Mouse (Mus musculus) intestine, embryonic 15.5 days (tissue): ENCODE results near the gene Cltrn. TPM values are rescaled to one million over a fixed set of nuclear protein-coding genes. Genes with fewer than 3 reads are reported as not detected.

Experiments
- ATAC-seq: fragments of 200-750 bp; cut with Nextera tagmentation; 2 replicates; pipeline ENCODE4 v1.8.0; 2017; ENCODE audit warnings: moderate TSS enrichment, moderate library complexity
- H3K27ac ChIP-seq: fragments of 300-500 bp; sonication (generic); 2 replicates; pipeline ENCODE4 v1.5.1; 2015; ENCODE audit warnings: mild to moderate bottlenecking, inconsistent platforms
- H3K27me3 ChIP-seq: fragments of 300-500 bp; sonication (generic); replicated peaks from 2 replicates; pipeline ENCODE4 v1.6.1; 2015; ENCODE audit warnings: inconsistent platforms
- H3K36me3 ChIP-seq: fragments of 300-500 bp; sonication (generic); 2 replicates; pipeline ENCODE4 v1.6.1; 2015; ENCODE audit warnings: inconsistent platforms
- H3K4me1 ChIP-seq: fragments of 300-500 bp; sonication (generic); replicated peaks from 2 replicates; pipeline ENCODE4 v1.6.1; 2015; ENCODE audit warnings: inconsistent platforms
- H3K4me2 ChIP-seq: fragments of 300-500 bp; sonication (generic); replicated peaks from 2 replicates; pipeline ENCODE4 v1.6.1; 2015; ENCODE audit warnings: mild to moderate bottlenecking, inconsistent platforms
- H3K4me3 ChIP-seq: fragments of 300-500 bp; sonication (generic); replicated peaks from 2 replicates; pipeline ENCODE4 v1.5.1; 2015; ENCODE audit warnings: inconsistent platforms
- H3K9ac ChIP-seq: fragments of 300-500 bp; sonication (generic); 2 replicates; pipeline ENCODE4 v1.6.1; 2015; ENCODE audit warnings: inconsistent platforms
- H3K9me3 ChIP-seq: fragments of 300-500 bp; sonication (generic); 2 replicates; pipeline ENCODE4 v1.6.1; 2016; ENCODE audit warnings: inconsistent platforms
- WGBS: fragments of 180-500 bp; shearing (Covaris S2); methylation state at CpG from one replicate; pipeline ENCODE4 v1.1.7; 2015; 5-methylcytosine and 5-hydroxymethylcytosine counted together
- polyA plus RNA-seq: library from polyadenylated mRNA; unstranded; fragments of >200 nt; fragmentation: Nextera tagmentation; extraction: Ambion mirVana; gene quantifications from 2 replicates; pipeline ENCODE4 v1.2.1, GENCODE M21; 2015

The Cltrn gene
- polyA plus RNA-seq, 1 experiment from 2014 or later = 10.7 TPM

- no peak overlapping the region for H3K4me2 ChIP-seq
- no peaks in the 10 kb centered on the region for H3K36me3 ChIP-seq
- no peak overlapping the region for H3K27ac ChIP-seq
- ATAC-seq = peak; percentile 79
- no peaks in the 10 kb centered on the region for H3K27me3 ChIP-seq
- no peaks in the 10 kb centered on the region for H3K9me3 ChIP-seq
- no peak overlapping the region for H3K9ac ChIP-seq
- H3K4me3 ChIP-seq = no peak overlapping the region
- WGBS = 82% methylated on average over 6 of the region's 6 CpGs
- no peaks in the 10 kb centered on the region for H3K4me1 ChIP-seq
Observed at GRCm38 (mm10) chrX:164145463-164146250, 57.0 kb downstream of the Cltrn start.

GRCm38 (mm10) chrX:164152703-164153102 lies 64.1 kb downstream of the Cltrn start:
- no peak overlapping the region for H3K4me3 ChIP-seq
- no peak for ATAC-seq
- 61% methylated on average over 2 of the region's 2 CpGs for WGBS
- no peaks in the 10 kb centered on the region for H3K36me3 ChIP-seq
- H3K9ac ChIP-seq = no peak overlapping the region
- no peaks in the 10 kb centered on the region for H3K4me1 ChIP-seq
- H3K27ac ChIP-seq = no peak overlapping the region
- H3K27me3 ChIP-seq = no peaks in the 10 kb centered on the region
- no peak overlapping the region for H3K4me2 ChIP-seq
- H3K9me3 ChIP-seq = no peaks in the 10 kb centered on the region

GRCm38 (mm10) chrX:164153606-164154005 lies 65.0 kb downstream of the Cltrn start:
- Histone ChIP-seq H3K9ac (no peak overlapping the region), H3K4me3 (no peak overlapping the region), H3K27ac (no peak overlapping the region), H3K9me3 (no peaks in the 10 kb centered on the region), H3K36me3 (no peaks in the 10 kb centered on the region), H3K4me1 (no peaks in the 10 kb centered on the region), H3K27me3 (no peaks in the 10 kb centered on the region), H3K4me2 (no peak overlapping the region)
- no peak for ATAC-seq

GRCm38 (mm10) chrX:164154594-164154993 lies 66.0 kb downstream of the Cltrn start:
- Histone ChIP-seq H3K27ac (no peak overlapping the region), H3K36me3 (no peaks in the 10 kb centered on the region), H3K9ac (no peak overlapping the region), H3K4me3 (no peak overlapping the region), H3K4me2 (no peak overlapping the region), H3K9me3 (no peaks in the 10 kb centered on the region), H3K27me3 (no peaks in the 10 kb centered on the region), H3K4me1 (no peaks in the 10 kb centered on the region)
- 73% methylated on average over 5 of the region's 5 CpGs for WGBS
- ATAC-seq = peak; percentile 71

GRCm38 (mm10) chrX:164164681-164165080 lies 76.1 kb downstream of the Cltrn start:
- ATAC-seq = no peak
- Histone ChIP-seq H3K4me3 (no peak overlapping the region), H3K36me3 (no peaks in the 10 kb centered on the region), H3K27ac (no peak overlapping the region), H3K9me3 (no peaks in the 10 kb centered on the region), H3K4me2 (no peak overlapping the region), H3K4me1 (no peaks in the 10 kb centered on the region), H3K27me3 (no peaks in the 10 kb centered on the region), H3K9ac (no peak overlapping the region)
- 83% methylated on average over 1 of the region's 1 CpGs for WGBS

Other genes with a start within 250 kb of the Cltrn start
- gene Ap1s2, start 179.8 kb upstream of the Cltrn start, polyA plus RNA-seq = 19.4 and 24.2 TPM in 2 replicates
- 48.4 and 56.2 TPM in 2 replicates for gene Zrsr2, start 130.2 kb upstream of the Cltrn start, polyA plus RNA-seq
- 0.50 and 0.77 TPM in 2 replicates for gene Car5b, start 60.8 kb upstream of the Cltrn start, polyA plus RNA-seq
- gene Siah1b, start 12.3 kb upstream of the Cltrn start, polyA plus RNA-seq = 23.0 and 25.6 TPM in 2 replicates
- gene Ace2, start 50.5 kb downstream of the Cltrn start, polyA plus RNA-seq = 69.3 and 74.3 TPM in 2 replicates
- gene Bmx, start 169.4 kb downstream of the Cltrn start, polyA plus RNA-seq = 0.65 and 0.80 TPM in 2 replicates
- gene Pir, start 180.5 kb downstream of the Cltrn start, polyA plus RNA-seq = 4.8 and 5.4 TPM in 2 replicates